Mouse (Mus musculus): ENCODE measurements around the gene Xirp1. TPM values are rescaled to one million over a fixed set of nuclear protein-coding genes. Genes with fewer than 3 reads are reported as not detected.

Gene Xirp1
- total and polyA plus RNA-seq, 2 experiments, result 0.09 to 0.11 TPM

DNA sequence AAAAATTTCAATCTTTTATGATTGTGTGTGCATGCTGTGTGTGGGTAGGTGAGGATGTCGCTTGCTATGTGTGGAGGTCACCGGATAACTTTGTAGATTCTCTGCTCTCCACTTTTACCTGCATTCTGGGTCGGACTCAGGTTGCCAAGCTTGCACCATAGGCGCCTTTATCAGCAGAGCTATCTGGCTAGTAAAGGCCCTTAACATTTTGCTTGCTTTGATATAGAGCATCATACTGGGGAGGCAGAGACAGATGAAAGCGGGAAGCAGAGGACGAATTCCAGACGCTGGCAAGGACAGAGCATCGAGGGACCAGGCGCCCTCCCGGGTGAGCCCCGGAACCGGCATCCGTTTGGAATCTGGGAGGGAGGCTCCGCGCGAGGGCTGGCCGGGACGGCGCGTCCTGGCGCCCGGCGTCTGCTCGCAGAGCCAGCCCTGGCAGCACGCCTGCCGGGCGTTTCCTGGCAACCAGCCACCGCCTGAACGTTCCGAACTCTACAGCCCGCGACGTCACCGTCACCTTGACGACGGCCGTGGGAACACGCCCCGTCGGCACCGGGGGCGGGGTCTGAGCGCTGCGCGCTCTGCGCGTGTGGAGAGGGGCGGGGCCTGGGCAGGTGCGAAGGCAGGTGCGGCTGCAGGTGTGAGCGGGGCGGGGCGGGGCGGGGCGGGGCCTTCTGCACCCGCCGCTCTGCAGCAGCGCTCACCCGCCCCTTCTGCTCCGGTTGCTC, 12.5 kb downstream of the Xirp1 start:
- Histone ChIP-seq H3K79me2 (ENCODE audit: control insufficient read depth, insufficient read depth, low read length) (no peaks in the 10 kb centered on the region), H3K36me3 (ENCODE audit: control insufficient read depth, insufficient read depth, low read length) (no peaks in the 10 kb centered on the region), H3K4me1 (ENCODE audit: control insufficient read depth, insufficient read depth, low read length) (peaks cover 25% of the 10 kb centered on the region), H3K27me3 (ENCODE audit: control insufficient read depth, insufficient read depth, low read length) (no peaks in the 10 kb centered on the region), H3K4me3 (ENCODE audit: insufficient read depth, low read depth, low read length) (peak overlapping the region; percentile 33; the same call in 1 of the 2 replicates), H3K9ac (ENCODE audit: low read depth, low read length) (peak overlapping the region; percentile 35), H3K27ac (replicated peaks; ENCODE audit: insufficient read depth, low read depth, low read length) (peak overlapping the region; percentile 85)
- peak; percentile 82 for DNase-seq (ENCODE audit: extremely low read depth, low read depth, low spot score)
- no peak for TF ChIP-seq POLR2A (IDR thresholded peaks at IDR 0.05; ENCODE audit: extremely low read depth, insufficient read depth, low read length)
- no peak for TF ChIP-seq CTCF (IDR thresholded peaks at IDR 0.05; ENCODE audit: low read depth, low read length)
- under 1% methylated on average over 56 of the region's 60 CpGs for WGBS

- no peaks in the 10 kb centered on the region for H3K27me3 ChIP-seq (ENCODE audit: control insufficient read depth, insufficient read depth, low read length)
- TF ChIP-seq POLR2A (IDR thresholded peaks at IDR 0.05; ENCODE audit: extremely low read depth, insufficient read depth, low read length), result no peak
- TF ChIP-seq CTCF (IDR thresholded peaks at IDR 0.05; ENCODE audit: low read depth, low read length), result no peak
- 30% methylated on average over 3 of the region's 3 CpGs for WGBS
- no peaks in the 10 kb centered on the region for H3K36me3 ChIP-seq (ENCODE audit: control insufficient read depth, insufficient read depth, low read length)
- H3K4me1 ChIP-seq (ENCODE audit: control insufficient read depth, insufficient read depth, low read length), result peaks cover 23% of the 10 kb centered on the region
- no peak overlapping the region for H3K4me3 ChIP-seq (ENCODE audit: insufficient read depth, low read depth, low read length)
- no peak overlapping the region for H3K9ac ChIP-seq (ENCODE audit: low read depth, low read length)
- no peaks in the 10 kb centered on the region for H3K79me2 ChIP-seq (ENCODE audit: control insufficient read depth, insufficient read depth, low read length)
- DNase-seq (ENCODE audit: extremely low read depth, low read depth, low spot score), result peak; percentile 72
- H3K27ac ChIP-seq (replicated peaks; ENCODE audit: insufficient read depth, low read depth, low read length), result no peak overlapping the region
Observed at GRCm38 (mm10) chr9:120009871-120010270, 13.5 kb downstream of the Xirp1 start.

GRCm38 (mm10) chr9:120009226-120009841, 14.1 kb downstream of the Xirp1 start:
- H3K27ac ChIP-seq (replicated peaks; ENCODE audit: insufficient read depth, low read depth, low read length), result no peak overlapping the region
- H3K4me1 ChIP-seq (ENCODE audit: control insufficient read depth, insufficient read depth, low read length), result peaks cover 17% of the 10 kb centered on the region
- TF ChIP-seq CTCF (IDR thresholded peaks at IDR 0.05; ENCODE audit: low read depth, low read length) (no peak), POLR2A (IDR thresholded peaks at IDR 0.05; ENCODE audit: extremely low read depth, insufficient read depth, low read length) (no peak)
- no peak overlapping the region for H3K4me3 ChIP-seq (ENCODE audit: insufficient read depth, low read depth, low read length)
- 92% methylated on average over 7 of the region's 7 CpGs for WGBS
- no peak for DNase-seq (ENCODE audit: extremely low read depth, low read depth, low spot score)
- H3K27me3 ChIP-seq (ENCODE audit: control insufficient read depth, insufficient read depth, low read length), result no peaks in the 10 kb centered on the region
- H3K9ac ChIP-seq (ENCODE audit: low read depth, low read length), result no peak overlapping the region
- H3K36me3 ChIP-seq (ENCODE audit: control insufficient read depth, insufficient read depth, low read length), result no peaks in the 10 kb centered on the region
- H3K79me2 ChIP-seq (ENCODE audit: control insufficient read depth, insufficient read depth, low read length), result no peaks in the 10 kb centered on the region

- no peak overlapping the region for H3K9ac ChIP-seq (ENCODE audit: low read depth, low read length)
- no peaks in the 10 kb centered on the region for H3K79me2 ChIP-seq (ENCODE audit: control insufficient read depth, insufficient read depth, low read length)
- TF ChIP-seq CTCF (IDR thresholded peaks at IDR 0.05; ENCODE audit: low read depth, low read length) (no peak), POLR2A (IDR thresholded peaks at IDR 0.05; ENCODE audit: extremely low read depth, insufficient read depth, low read length) (no peak)
- no peak overlapping the region for H3K4me3 ChIP-seq (ENCODE audit: insufficient read depth, low read depth, low read length)
- H3K27ac ChIP-seq (replicated peaks; ENCODE audit: insufficient read depth, low read depth, low read length), result no peak overlapping the region
- H3K27me3 ChIP-seq (ENCODE audit: control insufficient read depth, insufficient read depth, low read length), result no peaks in the 10 kb centered on the region
- 88% methylated on average over 1 of the region's 1 CpGs for WGBS
- DNase-seq (ENCODE audit: extremely low read depth, low read depth, low spot score), result no peak
- H3K4me1 ChIP-seq (ENCODE audit: control insufficient read depth, insufficient read depth, low read length), result peaks cover 7% of the 10 kb centered on the region
- no peaks in the 10 kb centered on the region for H3K36me3 ChIP-seq (ENCODE audit: control insufficient read depth, insufficient read depth, low read length)
Observed at GRCm38 (mm10) chr9:120007833-120008232, 15.6 kb downstream of the Xirp1 start.

DNA sequence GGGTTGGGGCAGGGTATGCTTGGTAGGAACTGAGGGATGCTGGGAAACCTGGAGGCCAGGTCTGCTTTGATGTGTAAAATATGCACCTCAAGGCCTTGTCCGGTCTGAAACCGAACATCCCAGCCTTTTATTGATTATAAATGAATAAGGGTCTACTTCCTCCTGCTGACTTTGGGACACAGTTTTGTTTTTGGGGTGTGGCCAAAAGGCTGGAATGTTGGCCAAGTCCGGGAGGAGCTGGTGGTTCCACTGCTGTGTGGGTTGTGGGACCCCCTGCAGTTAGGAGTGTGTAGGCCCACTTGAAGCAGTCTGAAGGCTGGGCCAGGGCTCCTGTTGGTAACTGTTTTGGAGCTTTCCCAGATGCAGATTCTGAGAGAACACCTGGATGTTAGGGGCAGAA, 17.5 kb downstream of the Xirp1 start:
- Histone ChIP-seq H3K27me3 (ENCODE audit: control insufficient read depth, insufficient read depth, low read length) (no peaks in the 10 kb centered on the region), H3K36me3 (ENCODE audit: control insufficient read depth, insufficient read depth, low read length) (no peaks in the 10 kb centered on the region), H3K4me1 (ENCODE audit: control insufficient read depth, insufficient read depth, low read length) (peaks cover 12% of the 10 kb centered on the region), H3K27ac (replicated peaks; ENCODE audit: insufficient read depth, low read depth, low read length) (no peak overlapping the region), H3K4me3 (ENCODE audit: insufficient read depth, low read depth, low read length) (no peak overlapping the region), H3K9ac (ENCODE audit: low read depth, low read length) (no peak overlapping the region), H3K79me2 (ENCODE audit: control insufficient read depth, insufficient read depth, low read length) (no peaks in the 10 kb centered on the region)
- TF ChIP-seq POLR2A (IDR thresholded peaks at IDR 0.05; ENCODE audit: extremely low read depth, insufficient read depth, low read length), result no peak
- TF ChIP-seq CTCF (IDR thresholded peaks at IDR 0.05; ENCODE audit: low read depth, low read length), result no peak
- DNase-seq (ENCODE audit: extremely low read depth, low read depth, low spot score), result no peak
- 78% methylated on average over 3 of the region's 3 CpGs for WGBS

DNA sequence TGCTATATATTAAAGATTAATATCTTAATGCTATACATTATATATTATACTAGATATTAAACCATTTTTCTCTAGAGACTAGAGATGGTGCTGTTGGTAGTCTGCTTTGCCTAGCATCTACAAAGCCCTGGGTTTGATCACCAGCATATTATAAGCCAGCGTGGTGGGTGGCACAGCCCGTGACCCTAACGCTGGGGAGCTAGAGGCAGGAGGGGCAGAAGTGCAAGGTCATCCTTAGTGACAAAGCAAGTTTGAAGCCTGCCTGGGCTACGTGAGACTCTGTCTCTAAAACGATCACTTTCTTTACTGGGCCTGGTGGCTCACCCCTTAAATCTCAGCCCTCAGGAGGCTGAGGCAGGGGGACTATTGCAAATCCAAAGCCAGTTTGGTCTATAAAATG, 20.5 kb downstream of the Xirp1 start:
- peaks cover 16% of the 10 kb centered on the region for H3K4me1 ChIP-seq (ENCODE audit: control insufficient read depth, insufficient read depth, low read length)
- no peaks in the 10 kb centered on the region for H3K27me3 ChIP-seq (ENCODE audit: control insufficient read depth, insufficient read depth, low read length)
- no peaks in the 10 kb centered on the region for H3K36me3 ChIP-seq (ENCODE audit: control insufficient read depth, insufficient read depth, low read length)
- DNase-seq (ENCODE audit: extremely low read depth, low read depth, low spot score), result no peak
- TF ChIP-seq CTCF (IDR thresholded peaks at IDR 0.05; ENCODE audit: low read depth, low read length), result no peak
- TF ChIP-seq POLR2A (IDR thresholded peaks at IDR 0.05; ENCODE audit: extremely low read depth, insufficient read depth, low read length), result no peak
- H3K79me2 ChIP-seq (ENCODE audit: control insufficient read depth, insufficient read depth, low read length), result no peaks in the 10 kb centered on the region
- H3K9ac ChIP-seq (ENCODE audit: low read depth, low read length), result no peak overlapping the region
- H3K27ac ChIP-seq (replicated peaks; ENCODE audit: insufficient read depth, low read depth, low read length), result no peak overlapping the region
- 67% methylated on average over 5 of the region's 5 CpGs for WGBS
- no peak overlapping the region for H3K4me3 ChIP-seq (ENCODE audit: insufficient read depth, low read depth, low read length)
